Mouse (Mus musculus) MEL (cell line): Measurements from ENCODE around the gene Pnpla6. TPM values are rescaled to one million over a fixed set of nuclear protein-coding genes. Genes with fewer than 3 reads are reported as not detected.

Experiments used
- DNase-seq: peaks from one replicate; pipeline ENCODE4 v3.0.0; 2011; ENCODE audit warnings: low read depth, low spot score
- H3K27ac ChIP-seq: 2 replicates; pipeline ENCODE4 v1.5.1; 2012; ENCODE audit warnings: low read depth, mild to moderate bottlenecking, control low read depth, low read length, moderate library complexity; ENCODE audit not compliant: control insufficient read depth
- H3K27me3 ChIP-seq, 2 experiments: fragments of 150-350 bp in 1 of 2; sonication (generic) in 1 of 2; 2 replicates each; pipeline ENCODE4 v1.6.1; 2012; ENCODE audit warnings: low read length in 2 of 2, mild to moderate bottlenecking in 2 of 2, improper control_type of control experiment in 1 of 2, moderate library complexity in 1 of 2; ENCODE audit not compliant: insufficient read depth in 2 of 2, control insufficient read depth in 1 of 2
- H3K36me3 ChIP-seq, 2 experiments: 2 replicates each; pipeline ENCODE4 v1.6.1; 2012 to 2014; ENCODE audit warnings: low read length in 2 of 2, improper control_type of control experiment in 1 of 2, inconsistent platforms in 1 of 2, mild to moderate bottlenecking in 1 of 2; ENCODE audit not compliant: insufficient read depth in 2 of 2, control insufficient read depth in 1 of 2
- H3K4me1 ChIP-seq, 2 experiments: fragments of 150-350 bp in 1 of 2; sonication (generic) in 1 of 2; 2 replicates each; pipeline ENCODE4 v1.6.1; 2012; ENCODE audit warnings: low read length in 2 of 2, improper control_type of control experiment in 1 of 2, mild to moderate bottlenecking in 1 of 2; ENCODE audit not compliant: insufficient read depth in 2 of 2, control insufficient read depth in 1 of 2
- H3K4me3 ChIP-seq, 2 experiments: fragments of 150-350 bp in 1 of 2; sonication (generic) in 1 of 2; 2 replicates each; pipeline ENCODE4 v1.5.1; 2012; ENCODE audit warnings: low read depth in 2 of 2, low read length in 2 of 2, mild to moderate bottlenecking in 2 of 2, moderate library complexity in 2 of 2, control low read depth in 1 of 2, improper control_type of control experiment in 1 of 2; ENCODE audit not compliant: control insufficient read depth in 1 of 2, insufficient read depth in 1 of 2
- H3K79me2 ChIP-seq: 2 replicates; pipeline ENCODE4 v1.6.1; 2012; ENCODE audit warnings: mild to moderate bottlenecking, low read length, moderate library complexity; ENCODE audit not compliant: control insufficient read depth, poor library complexity, insufficient read depth
- H3K9ac ChIP-seq: 2 replicates; pipeline ENCODE4 v1.6.1; 2012; ENCODE audit warnings: low read depth, mild to moderate bottlenecking, control low read depth, low read length, moderate library complexity; ENCODE audit not compliant: control insufficient read depth, poor library complexity, severe bottlenecking
- H3K9me3 ChIP-seq: fragments of 150-350 bp; sonication (generic); replicated peaks from 2 replicates; pipeline ENCODE4 v1.6.1; 2012; ENCODE audit warnings: mild to moderate bottlenecking, low read length, improper control_type of control experiment, moderate library complexity; ENCODE audit not compliant: insufficient read depth
- BHLHE40 ChIP-seq: IDR thresholded peaks from 2 replicates; pipeline ENCODE4 v1.6.1; 2012; ENCODE audit warnings: low read depth, mild to moderate bottlenecking, inconsistent platforms, low read length, improper control_type of control experiment, borderline replicate concordance
- CHD1 ChIP-seq: IDR thresholded peaks from 2 replicates; pipeline ENCODE4 v1.6.1; 2012; ENCODE audit warnings: low read depth, mild to moderate bottlenecking, inconsistent platforms, low read length, improper control_type of control experiment
- CHD2 ChIP-seq: IDR thresholded peaks from 2 replicates; pipeline ENCODE4 v1.6.1; 2011; ENCODE audit warnings: low read length, improper control_type of control experiment
- CTCF ChIP-seq, 3 experiments: IDR thresholded peaks in 2 of 3; conservative IDR thresholded peaks in 1 of 3; 2 replicates each; pipeline ENCODE4 v1.5.1; 2011 to 2012; ENCODE audit warnings: low read length in 3 of 3, low read depth in 2 of 3, mild to moderate bottlenecking in 2 of 3, improper control_type of control experiment in 1 of 3, inconsistent platforms in 1 of 3, mixed read lengths in 1 of 3, moderate library complexity in 1 of 3; ENCODE audit not compliant: control insufficient read depth in 1 of 3, insufficient read depth in 1 of 3, poor library complexity in 1 of 3, severe bottlenecking in 1 of 3
- ELF1 ChIP-seq: IDR thresholded peaks from 2 replicates; pipeline ENCODE4 v1.6.1; 2014; ENCODE audit warnings: low read depth, mild to moderate bottlenecking, inconsistent platforms, low read length, improper control_type of control experiment, moderate library complexity
- EP300 ChIP-seq, 2 experiments: IDR thresholded peaks; 2 replicates each; pipeline ENCODE4 v1.6.1; 2011; ENCODE audit warnings: improper control_type of control experiment in 2 of 2, low read length in 2 of 2, low read depth in 1 of 2, mild to moderate bottlenecking in 1 of 2
- ETS1 ChIP-seq: IDR thresholded peaks from 2 replicates; pipeline ENCODE4 v1.6.1; 2012; ENCODE audit warnings: low read depth, mild to moderate bottlenecking, inconsistent platforms, low read length, improper control_type of control experiment, moderate library complexity
- GABPA ChIP-seq: IDR thresholded peaks from 2 replicates; pipeline ENCODE4 v1.6.1; 2012; ENCODE audit warnings: low read depth, mild to moderate bottlenecking, inconsistent platforms, low read length, improper control_type of control experiment, moderate library complexity
- GATA1 ChIP-seq: IDR thresholded peaks from 2 replicates; pipeline ENCODE4 v1.6.1; 2011; ENCODE audit warnings: low read depth, low read length, improper control_type of control experiment
- HCFC1 ChIP-seq: IDR thresholded peaks from 2 replicates; pipeline ENCODE4 v1.6.1; 2012; ENCODE audit warnings: low read depth, mild to moderate bottlenecking, inconsistent platforms, low read length, improper control_type of control experiment, moderate library complexity
- JUND ChIP-seq: IDR thresholded peaks from 2 replicates; pipeline ENCODE4 v1.6.1; 2011; ENCODE audit warnings: low read depth, mild to moderate bottlenecking, improper control_type of control experiment, low read length
- KAT2A ChIP-seq: conservative IDR thresholded peaks from 2 replicates; pipeline ENCODE4 v1.6.1; 2012; ENCODE audit warnings: low read depth, low read length, improper control_type of control experiment, inconsistent platforms
- MAFK ChIP-seq: IDR thresholded peaks from 2 replicates; pipeline ENCODE4 v1.6.1; 2011; ENCODE audit warnings: low read depth, mild to moderate bottlenecking, low read length, improper control_type of control experiment, borderline replicate concordance
- MAX ChIP-seq: IDR thresholded peaks from 2 replicates; pipeline ENCODE4 v1.6.1; 2011; ENCODE audit warnings: low read length, improper control_type of control experiment
- MAZ ChIP-seq: IDR thresholded peaks from 2 replicates; pipeline ENCODE4 v1.6.1; 2012; ENCODE audit warnings: low read depth, mild to moderate bottlenecking, inconsistent platforms, low read length, improper control_type of control experiment
- MEF2A ChIP-seq: IDR thresholded peaks from 2 replicates; pipeline ENCODE4 v1.6.1; 2014; ENCODE audit warnings: low read depth, mild to moderate bottlenecking, inconsistent platforms, low read length, improper control_type of control experiment; ENCODE audit not compliant: poor library complexity, insufficient replicate concordance, severe bottlenecking; ENCODE audit errors: extremely low read depth
- MXI1 ChIP-seq: IDR thresholded peaks from 2 replicates; pipeline ENCODE4 v1.6.1; 2011; ENCODE audit warnings: mild to moderate bottlenecking, low read depth, low read length, improper control_type of control experiment
- MYB ChIP-seq: IDR thresholded peaks from 2 replicates; pipeline ENCODE4 v1.6.1; 2011; ENCODE audit warnings: mild to moderate bottlenecking, low read depth, low read length, improper control_type of control experiment
- MYC ChIP-seq: IDR thresholded peaks from 2 replicates; pipeline ENCODE4 v1.6.1; 2011; ENCODE audit warnings: low read depth, mild to moderate bottlenecking, low read length, improper control_type of control experiment, moderate library complexity
- NELFE ChIP-seq: IDR thresholded peaks from 2 replicates; pipeline ENCODE4 v1.6.1; 2011; ENCODE audit warnings: low read depth, low read length, improper control_type of control experiment
- NRF1 ChIP-seq: IDR thresholded peaks from 2 replicates; pipeline ENCODE4 v1.6.1; 2014; ENCODE audit warnings: low read depth, mild to moderate bottlenecking, inconsistent platforms, low read length, improper control_type of control experiment, moderate library complexity; ENCODE audit not compliant: poor library complexity, insufficient read depth, severe bottlenecking
- POLR2A ChIP-seq, 2 experiments: IDR thresholded peaks; 2 replicates each; pipeline ENCODE4 v1.6.1; 2011 to 2012; ENCODE audit warnings: low read length in 2 of 2, mild to moderate bottlenecking in 2 of 2, control low read depth in 1 of 2, improper control_type of control experiment in 1 of 2, low read depth in 1 of 2, moderate library complexity in 1 of 2; ENCODE audit not compliant: control insufficient read depth in 1 of 2, insufficient read depth in 1 of 2, poor library complexity in 1 of 2
- POLR2AphosphoS2 ChIP-seq: IDR thresholded peaks from 2 replicates; pipeline ENCODE4 v1.6.1; 2011; ENCODE audit warnings: low read length, improper control_type of control experiment
- RAD21 ChIP-seq: IDR thresholded peaks from 2 replicates; pipeline ENCODE4 v1.6.1; 2011; ENCODE audit warnings: mild to moderate bottlenecking, low read depth, low read length, improper control_type of control experiment
- RCOR1 ChIP-seq: IDR thresholded peaks from 2 replicates; pipeline ENCODE4 v1.6.1; 2012; ENCODE audit warnings: low read depth, mild to moderate bottlenecking, inconsistent platforms, low read length, improper control_type of control experiment
- SIN3A ChIP-seq: IDR thresholded peaks from 2 replicates; pipeline ENCODE4 v1.6.1; 2012; ENCODE audit warnings: low read length, improper control_type of control experiment, inconsistent platforms
- SMC3 ChIP-seq: IDR thresholded peaks from 2 replicates; pipeline ENCODE4 v1.6.1; 2011; ENCODE audit warnings: low read depth, low read length, improper control_type of control experiment
- TAL1 ChIP-seq: IDR thresholded peaks from 2 replicates; pipeline ENCODE4 v1.6.1; 2012; ENCODE audit warnings: mild to moderate bottlenecking, inconsistent platforms, low read length, moderate library complexity, mixed read lengths
- TBP ChIP-seq: IDR thresholded peaks from 2 replicates; pipeline ENCODE4 v1.8.0; 2011; ENCODE audit warnings: low read depth, low read length, improper control_type of control experiment
- UBTF ChIP-seq: IDR thresholded peaks from 2 replicates; pipeline ENCODE4 v1.6.1; 2012; ENCODE audit warnings: low read depth, mild to moderate bottlenecking, inconsistent platforms, low read length, improper control_type of control experiment, moderate library complexity, borderline replicate concordance; ENCODE audit not compliant: insufficient read depth
- USF1 ChIP-seq: IDR thresholded peaks from 2 replicates; pipeline ENCODE4 v1.6.1; 2014; ENCODE audit warnings: low read depth, mild to moderate bottlenecking, inconsistent platforms, low read length, improper control_type of control experiment, moderate library complexity
- USF2 ChIP-seq, 2 experiments: IDR thresholded peaks; 2 replicates each; pipeline ENCODE4 v1.6.1; 2011 to 2012; ENCODE audit warnings: improper control_type of control experiment in 2 of 2, low read length in 2 of 2, borderline replicate concordance in 1 of 2, inconsistent platforms in 1 of 2, low read depth in 1 of 2, mild to moderate bottlenecking in 1 of 2; ENCODE audit not compliant: insufficient read depth in 1 of 2
- ZC3H11A ChIP-seq: IDR thresholded peaks from 2 replicates; pipeline ENCODE4 v1.6.1; 2012; ENCODE audit warnings: low read depth, mild to moderate bottlenecking, inconsistent platforms, low read length, improper control_type of control experiment
- ZKSCAN1 ChIP-seq: IDR thresholded peaks from 2 replicates; pipeline ENCODE4 v1.6.1; 2012; ENCODE audit warnings: low read depth, mild to moderate bottlenecking, inconsistent platforms, low read length, improper control_type of control experiment, moderate library complexity
- ZMIZ1 ChIP-seq: IDR thresholded peaks from 2 replicates; pipeline ENCODE4 v1.6.1; 2012; ENCODE audit warnings: low read depth, mild to moderate bottlenecking, inconsistent platforms, low read length, improper control_type of control experiment, moderate library complexity
- ZNF384 ChIP-seq: IDR thresholded peaks from 2 replicates; pipeline ENCODE4 v1.6.1; 2012; ENCODE audit warnings: low read depth, mild to moderate bottlenecking, inconsistent platforms, low read length, improper control_type of control experiment
- polyA plus RNA-seq, 2 experiments: library from polyadenylated mRNA; stranded (reverse) in 1 of 2; unstranded in 1 of 2; fragments of >175 nt in 1 of 2; fragments of >200 nt in 1 of 2; gene quantifications; 2 replicates each; pipeline versions ENCODE4 v1.2.1 to v1.2.4; 2012; ENCODE audit warnings: low replicate concordance in 2 of 2, low read depth in 1 of 2; ENCODE audit not compliant: insufficient read length in 2 of 2, insufficient read depth in 1 of 2, missing spikeins in 1 of 2
- total RNA-seq: library from RNA; depleted of rRNA; stranded (reverse); fragments of 300-350 nt; gene quantifications from 2 replicates; pipeline ENCODE4 v1.2.3, GENCODE M21; 2012

The Pnpla6 gene
- total and polyA plus RNA-seq, 3 experiments, result 8.6 to 16.5 TPM; not detected in 1

GRCm38 (mm10) chr8:3516450-3517116, 1.4 kb downstream of the Pnpla6 start:
- H3K4me3 ChIP-seq, result peak overlapping the region; percentile 64 to 68
- H3K79me2 ChIP-seq, result no peaks in the 10 kb centered on the region
- peak overlapping the region; percentile 38 for H3K27ac ChIP-seq
- H3K4me1 ChIP-seq, result peaks cover 3% of the 10 kb centered on the region in 2 experiments; a peak in 2 of 4 replicates
- no peaks in the 10 kb centered on the region for H3K9me3 ChIP-seq
- DNase-seq, result peak; percentile 93
- no peaks in the 10 kb centered on the region for H3K27me3 ChIP-seq
- peak overlapping the region; percentile 63 for H3K9ac ChIP-seq
- peaks cover 0 to 4% of the 10 kb centered on the region in 2 experiments; a peak in 2 of 4 replicates for H3K36me3 ChIP-seq
- TF ChIP-seq SIN3A (peak; percentile 74), SMC3 (peak; percentile 16; the same call in 1 of the 2 replicates), USF1 (peak; percentile 74), RAD21 (no peak), NELFE (no peak; the same call in 1 of the 2 replicates), MEF2A (no peak), ZKSCAN1 (no peak), BHLHE40 (0 out of 2 replicates have a peak, but pooled peaks have one; percentile 41), GATA1 (no peak), ZNF384 (no peak), MYC (peak; percentile 82), KAT2A (peak; percentile 94), ELF1 (peak; percentile 71), ZMIZ1 (no peak), JUND (no peak), MAZ (peak; percentile 84), MYB (no peak), ZC3H11A (no peak), USF2 (IDR thresholded peaks at IDR 0.05; ENCODE audit: borderline replicate concordance in 1 of 2, insufficient read depth in 1 of 2, low read depth in 1 of 2, low read length in 2 of 2) (no peak), POLR2A (IDR thresholded peaks at IDR 0.05; ENCODE audit: control insufficient read depth in 1 of 2, insufficient read depth in 1 of 2, low read depth in 1 of 2, low read length in 2 of 2, poor library complexity in 1 of 2) (peak; percentile 25 to 58; a peak in 2 of 4 replicates), ETS1 (no peak), NRF1 (peak; percentile 55; the same call in 1 of the 2 replicates), GABPA (no peak), MXI1 (peak; percentile 52), MAX (peak; percentile 70), POLR2AphosphoS2 (no peak), TBP (0 out of 2 replicates have a peak, but pooled peaks have one; percentile 9), CHD1 (no peak), CTCF (IDR thresholded peaks at IDR 0.05 in 2 of 3, conservative IDR thresholded peaks at IDR 0.05 in 1 of 3; ENCODE audit: control insufficient read depth in 1 of 3, insufficient read depth in 1 of 3, low read depth in 2 of 3, low read length in 3 of 3, poor library complexity in 1 of 3, severe bottlenecking in 1 of 3) (no peak), HCFC1 (peak; percentile 100), TAL1 (no peak), CHD2 (peak; percentile 99), EP300 (IDR thresholded peaks at IDR 0.05; ENCODE audit: low read depth in 1 of 2, low read length in 2 of 2) (no peak), MAFK (no peak), UBTF (no peak), RCOR1 (peak; percentile 60; the same call in 1 of the 2 replicates)
